Mouse (Mus musculus): ENCODE data around the gene Cyp19a1.
A peak's percentile ranks its signal among the peaks of the same experiment; 100 is the strongest.

Cyp19a1 gene

DNA sequence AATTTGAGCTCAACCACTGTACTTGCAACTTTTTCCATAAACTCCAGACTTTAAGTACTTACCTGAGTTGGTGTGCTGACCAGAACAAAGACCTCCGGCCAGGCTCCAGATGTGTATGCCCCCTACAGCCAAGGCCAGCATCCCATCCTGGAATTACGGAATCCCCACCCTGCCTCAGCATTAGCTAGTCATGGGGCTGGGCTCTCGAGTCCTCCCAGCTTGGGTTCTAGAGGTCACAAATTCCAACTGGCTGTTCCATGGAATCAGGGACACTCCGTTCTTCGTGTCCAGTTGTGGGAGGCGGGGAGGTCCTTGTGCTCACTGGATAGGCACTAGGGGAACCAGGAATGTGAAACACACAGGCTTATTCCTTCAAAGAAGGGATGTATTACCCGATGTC lies at the start of gene Cyp19a1:
Cyp19a1 (minus strand) TSS at position 101 of the 400 bp plus-strand sequence.
- no peak for DNase-seq

DNA sequence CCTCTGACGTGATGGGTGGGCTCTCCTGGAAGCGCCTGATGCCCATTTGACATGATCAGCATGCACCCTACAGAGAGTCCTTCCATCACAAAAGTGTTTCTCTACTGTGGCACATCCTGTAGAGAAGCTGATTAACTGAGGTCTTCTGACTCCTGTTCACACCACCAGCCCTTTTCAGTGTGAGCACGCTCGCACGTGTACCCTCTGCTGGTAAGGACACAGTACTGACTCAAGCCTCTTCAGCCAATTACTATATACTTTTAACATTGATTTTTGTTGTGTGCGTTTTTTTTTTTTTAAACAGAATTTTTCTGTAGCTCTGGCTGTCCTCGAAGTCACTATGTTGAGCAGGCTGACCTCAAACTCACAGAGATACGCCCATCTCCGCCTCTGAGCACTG lies 48.5 kb upstream of the Cyp19a1 start:
- DNase-seq, result no peak

- no peak for DNase-seq
Measured at GRCm38 (mm10) chr9:54308751-54309358, 40.9 kb upstream of the Cyp19a1 start.

- no peak for DNase-seq
Measured at GRCm38 (mm10) chr9:54308209-54308608, 40.3 kb upstream of the Cyp19a1 start.

DNA sequence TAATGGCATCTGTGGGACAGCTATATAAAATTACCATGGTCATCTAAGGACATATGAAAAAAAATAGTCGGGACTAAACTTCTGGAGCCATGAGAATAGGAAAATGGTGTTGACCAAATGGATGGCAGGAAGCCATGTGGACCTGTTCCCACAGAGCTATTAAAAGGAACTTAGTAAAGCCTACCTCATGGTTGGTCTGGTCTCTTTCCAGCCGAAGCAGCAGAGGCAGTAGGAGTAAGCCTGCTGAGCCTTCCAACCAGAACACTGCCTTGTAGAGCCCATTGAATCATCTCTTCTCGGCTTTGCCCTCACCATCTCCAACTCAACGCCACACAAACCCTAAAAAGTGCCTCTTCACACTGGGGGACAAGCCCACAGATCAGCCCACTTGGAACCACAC lies 33.3 kb upstream of the Cyp19a1 start:
- DNase-seq, result no peak

- no peak for DNase-seq
Measured at GRCm38 (mm10) chr9:54299792-54300191, 31.9 kb upstream of the Cyp19a1 start.

GRCm38 (mm10) chr9:54299389-54299788 lies 31.5 kb upstream of the Cyp19a1 start:
- DNase-seq, result no peak

DNA sequence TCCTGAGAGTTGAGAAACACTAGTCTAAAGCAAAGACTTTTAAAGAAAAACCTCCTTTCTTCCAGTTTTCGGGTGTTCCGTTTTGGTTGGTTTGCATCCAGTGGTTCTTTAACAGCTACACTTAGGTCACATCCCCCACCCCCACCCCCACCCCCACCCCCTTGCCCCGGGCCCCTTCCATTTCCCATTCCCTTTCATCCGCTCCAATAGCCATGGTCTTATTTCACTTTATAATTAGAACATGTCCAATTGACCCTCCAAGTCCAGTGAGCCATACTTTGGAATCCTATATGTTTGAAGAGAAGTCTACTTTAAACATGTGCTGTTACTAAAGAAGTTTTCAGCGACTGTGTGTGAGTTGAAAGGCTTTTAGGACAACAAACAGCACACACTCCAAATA lies 19.9 kb upstream of the Cyp19a1 start:
- no peak for DNase-seq

- no peak for DNase-seq
Measured at GRCm38 (mm10) chr9:54286331-54286987, 18.5 kb upstream of the Cyp19a1 start, which contains the start of gene Gldn. Gldn (plus strand) TSS chr9:54286486.

DNA sequence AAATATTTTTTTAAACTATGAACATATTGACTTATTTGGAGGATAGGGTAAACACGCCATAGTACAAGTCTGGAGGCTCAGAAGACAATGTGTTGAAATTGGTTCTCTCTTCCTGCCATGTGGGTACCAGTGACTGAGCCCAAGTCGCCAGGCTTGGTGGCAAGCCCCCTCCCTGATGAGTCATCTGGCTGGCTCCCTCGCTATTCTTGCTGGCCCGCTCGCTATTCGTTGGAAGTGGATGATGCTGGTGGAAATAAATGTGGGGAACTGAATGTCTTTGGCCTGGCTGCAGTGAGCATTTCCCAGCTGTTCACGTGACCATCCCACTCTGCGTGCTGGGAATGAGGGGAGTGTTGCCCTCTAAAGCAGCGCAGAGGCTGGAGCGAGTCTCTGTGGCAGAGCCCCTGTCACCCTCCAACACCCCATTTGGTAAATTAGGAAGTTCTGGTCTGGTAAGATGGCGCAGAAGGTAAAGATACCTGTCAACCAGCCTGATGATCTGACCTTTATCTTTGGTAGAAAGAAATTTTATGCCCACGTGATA lies 11.2 kb upstream of the Cyp19a1 start:
- DNase-seq, result no peak

GRCm38 (mm10) chr9:54275283-54275682 lies 7.4 kb upstream of the Cyp19a1 start:
- no peak for DNase-seq

GRCm38 (mm10) chr9:54270889-54271288 lies 3.0 kb upstream of the Cyp19a1 start:
- DNase-seq, result no peak

DNA sequence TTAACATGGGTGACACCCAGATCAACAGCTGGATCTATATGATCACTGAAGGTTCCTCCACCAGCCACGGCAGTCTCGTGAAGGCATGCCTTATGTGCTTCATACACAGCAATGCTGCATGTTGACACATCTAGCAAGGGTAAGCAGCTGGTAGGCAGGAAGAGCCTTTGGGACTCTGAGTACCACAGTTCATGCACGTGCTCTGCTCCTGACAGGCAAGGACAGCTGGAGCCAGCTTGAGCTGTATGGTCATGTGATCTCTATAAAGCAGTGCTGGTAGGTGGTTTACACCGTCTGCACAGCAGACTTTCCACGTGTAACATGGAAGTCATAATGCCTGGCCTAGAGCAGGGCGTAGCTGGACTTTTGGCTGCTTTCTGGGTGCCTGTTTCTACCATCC lies 2.1 kb upstream of the Cyp19a1 start:
- DNase-seq, result no peak

DNA sequence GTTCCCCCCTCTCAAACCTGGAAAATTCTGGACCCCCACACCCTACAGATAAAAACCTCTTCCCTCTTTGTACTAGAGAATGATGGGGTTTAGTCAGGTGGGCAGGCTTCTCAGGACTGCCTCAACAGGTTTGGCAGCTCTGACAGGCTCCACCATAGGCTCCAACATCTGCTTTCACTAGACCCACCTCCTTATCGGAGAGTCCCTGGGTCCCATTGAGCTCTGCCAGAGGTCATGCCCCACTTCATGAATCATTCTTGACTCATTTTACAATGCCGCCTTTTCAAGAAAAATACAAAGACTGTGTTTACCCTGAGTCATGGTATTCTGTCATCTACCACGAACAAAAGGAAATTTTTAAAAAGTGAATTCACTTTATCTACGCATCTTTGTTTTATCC lies 3.2 kb downstream of the Cyp19a1 start:
- DNase-seq, result no peak

GRCm38 (mm10) chr9:54244869-54245665 lies 22.8 kb downstream of the Cyp19a1 start:
- no peak for DNase-seq

DNA sequence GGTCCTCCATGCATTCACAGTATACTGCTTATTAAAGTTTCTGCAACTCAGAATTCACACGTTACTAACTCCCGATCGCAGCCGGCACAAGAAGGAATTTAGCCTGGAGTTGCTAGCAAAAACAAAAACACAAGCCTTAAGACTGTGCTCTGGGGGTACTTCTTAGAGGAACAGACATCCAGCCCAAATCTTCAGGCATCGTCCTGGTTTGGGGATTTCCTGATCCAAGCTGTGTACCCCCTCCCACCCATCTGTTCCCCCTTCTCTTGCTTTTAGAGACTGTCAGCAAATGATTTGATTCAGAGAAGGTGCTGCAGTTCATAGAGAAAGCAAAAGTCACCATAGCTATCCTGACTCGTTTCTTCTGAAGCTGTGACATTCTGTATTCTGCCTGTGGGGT lies 40.3 kb downstream of the Cyp19a1 start:
- no peak for DNase-seq

- no peak for DNase-seq
Measured at GRCm38 (mm10) chr9:54216511-54216910, 51.4 kb downstream of the Cyp19a1 start.

- no peak for DNase-seq
Measured at GRCm38 (mm10) chr9:54214881-54215280, 53.0 kb downstream of the Cyp19a1 start.

DNA sequence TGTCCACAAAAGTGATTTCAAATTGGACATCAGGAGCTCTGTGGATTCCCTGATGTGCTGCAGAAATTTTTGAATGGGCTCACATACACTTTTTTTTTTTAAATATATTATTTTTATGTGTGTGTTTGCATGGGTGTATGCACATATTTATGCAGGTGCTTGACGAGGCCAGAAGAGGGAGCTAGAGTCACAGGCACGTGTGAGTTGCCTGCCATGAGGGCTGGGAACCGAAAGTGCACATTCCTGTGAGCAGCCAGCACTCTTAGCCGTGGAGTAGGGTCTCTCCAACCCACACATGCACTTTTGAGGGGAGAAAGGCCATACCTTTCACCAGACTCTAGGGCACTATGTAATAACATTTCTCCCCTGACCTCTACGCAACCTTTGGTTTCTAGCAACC lies 73.1 kb downstream of the Cyp19a1 start:
- no peak for DNase-seq

- DNase-seq, result no peak
Measured at GRCm38 (mm10) chr9:54191435-54191834, 76.5 kb downstream of the Cyp19a1 start.

GRCm38 (mm10) chr9:54182484-54182883 lies 85.4 kb downstream of the Cyp19a1 start:
- no peak for DNase-seq

GRCm38 (mm10) chr9:54181330-54181729 lies 86.6 kb downstream of the Cyp19a1 start:
- peak; percentile 14 for DNase-seq

- DNase-seq, result no peak
Measured at GRCm38 (mm10) chr9:54180216-54180615, 87.7 kb downstream of the Cyp19a1 start.

DNA sequence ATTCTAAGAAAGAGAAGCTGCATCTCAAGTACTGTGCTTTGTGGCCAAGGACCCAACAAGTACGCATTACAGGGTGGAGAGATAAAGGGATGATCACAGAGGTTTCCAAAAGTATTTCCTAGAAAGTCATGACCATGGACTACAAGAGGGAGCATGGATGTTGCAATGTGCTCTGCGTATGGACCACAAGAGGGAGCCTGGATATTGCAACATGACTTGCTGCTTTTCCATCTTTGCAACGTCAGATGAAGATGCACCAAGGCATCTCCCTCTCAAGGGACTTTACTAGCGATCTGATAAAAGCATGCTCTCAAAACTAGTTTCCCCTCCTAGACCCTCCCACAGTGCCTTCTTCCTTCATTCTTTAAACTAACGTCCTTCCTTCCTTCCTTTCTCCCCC lies 98.4 kb downstream of the Cyp19a1 start:
- DNase-seq, result no peak

Measured in liver (tissue).